Mouse (Mus musculus) MEL (cell line): ENCODE results near the gene Tbc1d7. TPM values are rescaled to one million over a fixed set of nuclear protein-coding genes. Genes with fewer than 3 reads are reported as not detected.
A peak's percentile ranks its signal among the peaks of the same experiment; 100 is the strongest.

ENCODE experiments used
- DNase-seq: peaks from one replicate; pipeline ENCODE4 v3.0.0; 2011; ENCODE audit warnings: low read depth, low spot score
- H3K27ac ChIP-seq: 2 replicates; pipeline ENCODE4 v1.5.1; 2012; ENCODE audit warnings: low read depth, mild to moderate bottlenecking, control low read depth, low read length, moderate library complexity; ENCODE audit not compliant: control insufficient read depth
- H3K27me3 ChIP-seq, 2 experiments: fragments of 150-350 bp in 1 of 2; sonication (generic) in 1 of 2; 2 replicates each; pipeline ENCODE4 v1.6.1; 2012; ENCODE audit warnings: low read length in 2 of 2, mild to moderate bottlenecking in 2 of 2, improper control_type of control experiment in 1 of 2, moderate library complexity in 1 of 2; ENCODE audit not compliant: insufficient read depth in 2 of 2, control insufficient read depth in 1 of 2
- H3K36me3 ChIP-seq, 2 experiments: 2 replicates each; pipeline ENCODE4 v1.6.1; 2012 to 2014; ENCODE audit warnings: low read length in 2 of 2, improper control_type of control experiment in 1 of 2, inconsistent platforms in 1 of 2, mild to moderate bottlenecking in 1 of 2; ENCODE audit not compliant: insufficient read depth in 2 of 2, control insufficient read depth in 1 of 2
- H3K4me1 ChIP-seq, 2 experiments: fragments of 150-350 bp in 1 of 2; sonication (generic) in 1 of 2; 2 replicates each; pipeline ENCODE4 v1.6.1; 2012; ENCODE audit warnings: low read length in 2 of 2, improper control_type of control experiment in 1 of 2, mild to moderate bottlenecking in 1 of 2; ENCODE audit not compliant: insufficient read depth in 2 of 2, control insufficient read depth in 1 of 2
- H3K4me3 ChIP-seq, 2 experiments: fragments of 150-350 bp in 1 of 2; sonication (generic) in 1 of 2; 2 replicates each; pipeline ENCODE4 v1.5.1; 2012; ENCODE audit warnings: low read depth in 2 of 2, low read length in 2 of 2, mild to moderate bottlenecking in 2 of 2, moderate library complexity in 2 of 2, control low read depth in 1 of 2, improper control_type of control experiment in 1 of 2; ENCODE audit not compliant: control insufficient read depth in 1 of 2, insufficient read depth in 1 of 2
- H3K79me2 ChIP-seq: 2 replicates; pipeline ENCODE4 v1.6.1; 2012; ENCODE audit warnings: mild to moderate bottlenecking, low read length, moderate library complexity; ENCODE audit not compliant: control insufficient read depth, poor library complexity, insufficient read depth
- H3K9ac ChIP-seq: 2 replicates; pipeline ENCODE4 v1.6.1; 2012; ENCODE audit warnings: low read depth, mild to moderate bottlenecking, control low read depth, low read length, moderate library complexity; ENCODE audit not compliant: control insufficient read depth, poor library complexity, severe bottlenecking
- H3K9me3 ChIP-seq: fragments of 150-350 bp; sonication (generic); replicated peaks from 2 replicates; pipeline ENCODE4 v1.6.1; 2012; ENCODE audit warnings: mild to moderate bottlenecking, low read length, improper control_type of control experiment, moderate library complexity; ENCODE audit not compliant: insufficient read depth
- CHD2 ChIP-seq: IDR thresholded peaks from 2 replicates; pipeline ENCODE4 v1.6.1; 2011; ENCODE audit warnings: low read length, improper control_type of control experiment
- CTCF ChIP-seq, 3 experiments: IDR thresholded peaks in 2 of 3; conservative IDR thresholded peaks in 1 of 3; 2 replicates each; pipeline ENCODE4 v1.5.1; 2011 to 2012; ENCODE audit warnings: low read length in 3 of 3, low read depth in 2 of 3, mild to moderate bottlenecking in 2 of 3, improper control_type of control experiment in 1 of 3, inconsistent platforms in 1 of 3, mixed read lengths in 1 of 3, moderate library complexity in 1 of 3; ENCODE audit not compliant: control insufficient read depth in 1 of 3, insufficient read depth in 1 of 3, poor library complexity in 1 of 3, severe bottlenecking in 1 of 3
- ELF1 ChIP-seq: IDR thresholded peaks from 2 replicates; pipeline ENCODE4 v1.6.1; 2014; ENCODE audit warnings: low read depth, mild to moderate bottlenecking, inconsistent platforms, low read length, improper control_type of control experiment, moderate library complexity
- EP300 ChIP-seq, 2 experiments: IDR thresholded peaks; 2 replicates each; pipeline ENCODE4 v1.6.1; 2011; ENCODE audit warnings: improper control_type of control experiment in 2 of 2, low read length in 2 of 2, low read depth in 1 of 2, mild to moderate bottlenecking in 1 of 2
- ETS1 ChIP-seq: IDR thresholded peaks from 2 replicates; pipeline ENCODE4 v1.6.1; 2012; ENCODE audit warnings: low read depth, mild to moderate bottlenecking, inconsistent platforms, low read length, improper control_type of control experiment, moderate library complexity
- GATA1 ChIP-seq: IDR thresholded peaks from 2 replicates; pipeline ENCODE4 v1.6.1; 2011; ENCODE audit warnings: low read depth, low read length, improper control_type of control experiment
- JUND ChIP-seq: IDR thresholded peaks from 2 replicates; pipeline ENCODE4 v1.6.1; 2011; ENCODE audit warnings: low read depth, mild to moderate bottlenecking, improper control_type of control experiment, low read length
- KAT2A ChIP-seq: conservative IDR thresholded peaks from 2 replicates; pipeline ENCODE4 v1.6.1; 2012; ENCODE audit warnings: low read depth, low read length, improper control_type of control experiment, inconsistent platforms
- MAFK ChIP-seq: IDR thresholded peaks from 2 replicates; pipeline ENCODE4 v1.6.1; 2011; ENCODE audit warnings: low read depth, mild to moderate bottlenecking, low read length, improper control_type of control experiment, borderline replicate concordance
- MEF2A ChIP-seq: IDR thresholded peaks from 2 replicates; pipeline ENCODE4 v1.6.1; 2014; ENCODE audit warnings: low read depth, mild to moderate bottlenecking, inconsistent platforms, low read length, improper control_type of control experiment; ENCODE audit not compliant: poor library complexity, insufficient replicate concordance, severe bottlenecking; ENCODE audit errors: extremely low read depth
- MXI1 ChIP-seq: IDR thresholded peaks from 2 replicates; pipeline ENCODE4 v1.6.1; 2011; ENCODE audit warnings: mild to moderate bottlenecking, low read depth, low read length, improper control_type of control experiment
- MYC ChIP-seq: IDR thresholded peaks from 2 replicates; pipeline ENCODE4 v1.6.1; 2011; ENCODE audit warnings: low read depth, mild to moderate bottlenecking, low read length, improper control_type of control experiment, moderate library complexity
- NELFE ChIP-seq: IDR thresholded peaks from 2 replicates; pipeline ENCODE4 v1.6.1; 2011; ENCODE audit warnings: low read depth, low read length, improper control_type of control experiment
- POLR2AphosphoS5 ChIP-seq: IDR thresholded peaks from 2 replicates; pipeline ENCODE4 v1.6.1; 2012; ENCODE audit warnings: low read depth, borderline replicate concordance, mild to moderate bottlenecking, inconsistent platforms, low read length, moderate library complexity, mixed read lengths
- RAD21 ChIP-seq: IDR thresholded peaks from 2 replicates; pipeline ENCODE4 v1.6.1; 2011; ENCODE audit warnings: mild to moderate bottlenecking, low read depth, low read length, improper control_type of control experiment
- RCOR1 ChIP-seq: IDR thresholded peaks from 2 replicates; pipeline ENCODE4 v1.6.1; 2012; ENCODE audit warnings: low read depth, mild to moderate bottlenecking, inconsistent platforms, low read length, improper control_type of control experiment
- SIN3A ChIP-seq: IDR thresholded peaks from 2 replicates; pipeline ENCODE4 v1.6.1; 2012; ENCODE audit warnings: low read length, improper control_type of control experiment, inconsistent platforms
- TAL1 ChIP-seq: IDR thresholded peaks from 2 replicates; pipeline ENCODE4 v1.6.1; 2012; ENCODE audit warnings: mild to moderate bottlenecking, inconsistent platforms, low read length, moderate library complexity, mixed read lengths
- TCF12 ChIP-seq: IDR thresholded peaks from 2 replicates; pipeline ENCODE4 v1.6.1; 2014; ENCODE audit warnings: low read depth, mild to moderate bottlenecking, inconsistent platforms, low read length, improper control_type of control experiment, moderate library complexity
- UBTF ChIP-seq: IDR thresholded peaks from 2 replicates; pipeline ENCODE4 v1.6.1; 2012; ENCODE audit warnings: low read depth, mild to moderate bottlenecking, inconsistent platforms, low read length, improper control_type of control experiment, moderate library complexity, borderline replicate concordance; ENCODE audit not compliant: insufficient read depth
- USF2 ChIP-seq, 2 experiments: IDR thresholded peaks; 2 replicates each; pipeline ENCODE4 v1.6.1; 2011 to 2012; ENCODE audit warnings: improper control_type of control experiment in 2 of 2, low read length in 2 of 2, borderline replicate concordance in 1 of 2, inconsistent platforms in 1 of 2, low read depth in 1 of 2, mild to moderate bottlenecking in 1 of 2; ENCODE audit not compliant: insufficient read depth in 1 of 2
- ZC3H11A ChIP-seq: IDR thresholded peaks from 2 replicates; pipeline ENCODE4 v1.6.1; 2012; ENCODE audit warnings: low read depth, mild to moderate bottlenecking, inconsistent platforms, low read length, improper control_type of control experiment
- polyA plus RNA-seq, 2 experiments: library from polyadenylated mRNA; stranded (reverse) in 1 of 2; unstranded in 1 of 2; fragments of >175 nt in 1 of 2; fragments of >200 nt in 1 of 2; gene quantifications; 2 replicates each; pipeline versions ENCODE4 v1.2.1 to v1.2.4; 2012; ENCODE audit warnings: low replicate concordance in 2 of 2, low read depth in 1 of 2; ENCODE audit not compliant: insufficient read length in 2 of 2, insufficient read depth in 1 of 2, missing spikeins in 1 of 2
- total RNA-seq: library from RNA; depleted of rRNA; stranded (reverse); fragments of 300-350 nt; gene quantifications from 2 replicates; pipeline ENCODE4 v1.2.3, GENCODE M21; 2012

Tbc1d7 gene
- total and polyA plus RNA-seq, 3 experiments = 11.6 to 29.4 TPM; not detected in 1

DNA sequence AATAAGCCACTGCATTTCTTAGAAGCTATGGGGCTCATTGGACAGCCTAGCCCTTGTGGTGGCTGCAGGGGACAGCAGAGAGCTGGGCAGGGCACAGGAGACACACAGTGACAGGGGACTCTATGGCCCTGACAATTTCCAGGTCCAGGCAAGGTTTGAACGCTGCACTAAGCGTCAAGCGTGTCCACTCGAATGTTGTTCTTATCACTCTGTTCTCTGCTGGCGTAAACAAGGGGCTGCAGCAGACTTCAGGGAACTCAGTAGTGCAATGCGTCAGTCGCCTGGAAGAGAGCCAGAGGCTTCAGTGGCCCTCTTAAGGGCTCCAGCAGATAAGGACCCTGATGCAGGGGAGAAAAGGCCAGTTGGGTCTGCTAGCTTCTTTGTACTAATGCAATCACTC, 24.7 kb upstream of the Tbc1d7 start:
- no peaks in the 10 kb centered on the region for H3K79me2 ChIP-seq
- DNase-seq = peak; percentile 79
- H3K9ac ChIP-seq = no peak overlapping the region
- peaks cover 9 to 36% of the 10 kb centered on the region in 2 experiments for H3K4me1 ChIP-seq
- no peaks in the 10 kb centered on the region for H3K27me3 ChIP-seq
- no peaks in the 10 kb centered on the region for H3K9me3 ChIP-seq
- H3K4me3 ChIP-seq = no peak overlapping the region
- TF ChIP-seq EP300 (IDR thresholded peaks at IDR 0.05; ENCODE audit: low read depth in 1 of 2, low read length in 2 of 2) (peak; percentile 15 to 45; a peak in 3 of 4 replicates), CTCF (IDR thresholded peaks at IDR 0.05 in 2 of 3, conservative IDR thresholded peaks at IDR 0.05 in 1 of 3; ENCODE audit: control insufficient read depth in 1 of 3, insufficient read depth in 1 of 3, low read depth in 2 of 3, low read length in 3 of 3, poor library complexity in 1 of 3, severe bottlenecking in 1 of 3) (peak in 1 of 3 experiments; percentile 14; a peak in 1 of 6 replicates), GATA1 (peak; percentile 65; the same call in 1 of the 2 replicates), USF2 (IDR thresholded peaks at IDR 0.05; ENCODE audit: borderline replicate concordance in 1 of 2, insufficient read depth in 1 of 2, low read depth in 1 of 2, low read length in 2 of 2) (no peak), TCF12 (peak; percentile 45; the same call in 1 of the 2 replicates), RCOR1 (no peak), POLR2AphosphoS5 (no peak), TAL1 (peak; percentile 61), SIN3A (peak; percentile 24; the same call in 1 of the 2 replicates), NELFE (no peak), RAD21 (no peak; the same call in 1 of the 2 replicates), KAT2A (no peak), ETS1 (peak; percentile 68; the same call in 1 of the 2 replicates)
- no peak overlapping the region for H3K27ac ChIP-seq
- H3K36me3 ChIP-seq = peaks cover 0 to 26% of the 10 kb centered on the region in 2 experiments; a peak in 2 of 4 replicates

DNA sequence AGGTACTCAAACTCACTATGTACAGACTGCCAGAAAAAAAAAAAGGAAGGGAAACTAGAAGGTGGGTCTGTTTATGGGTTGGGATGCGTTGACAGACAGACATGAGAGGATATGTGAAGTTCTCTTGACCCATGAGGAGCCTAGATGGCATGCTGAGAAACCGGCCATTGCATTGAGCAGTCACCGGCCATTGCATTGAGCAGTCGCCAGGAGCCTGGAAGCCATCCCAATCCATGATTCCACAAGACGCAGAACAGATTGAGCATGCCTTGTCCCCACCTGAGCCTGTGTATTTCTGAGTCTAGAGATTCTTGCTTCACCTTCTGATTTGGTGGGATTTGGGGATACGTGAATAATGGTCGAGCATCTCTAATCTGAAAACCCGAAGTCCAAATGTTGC, 22.6 kb upstream of the Tbc1d7 start:
- peaks cover 0 to 30% of the 10 kb centered on the region in 2 experiments; a peak in 2 of 4 replicates for H3K36me3 ChIP-seq
- H3K4me3 ChIP-seq = no peak overlapping the region
- no peaks in the 10 kb centered on the region for H3K9me3 ChIP-seq
- TF ChIP-seq GATA1 (no peak), UBTF (no peak), CHD2 (no peak), MAFK (no peak), MXI1 (no peak), POLR2AphosphoS5 (no peak), USF2 (IDR thresholded peaks at IDR 0.05; ENCODE audit: borderline replicate concordance in 1 of 2, insufficient read depth in 1 of 2, low read depth in 1 of 2, low read length in 2 of 2) (no peak), JUND (no peak), MEF2A (no peak), MYC (no peak), ELF1 (no peak), ZC3H11A (no peak)
- no peaks in the 10 kb centered on the region for H3K27me3 ChIP-seq
- H3K27ac ChIP-seq = no peak overlapping the region
- no peak for DNase-seq
- H3K79me2 ChIP-seq = no peaks in the 10 kb centered on the region
- peaks cover 9 to 38% of the 10 kb centered on the region in 2 experiments for H3K4me1 ChIP-seq
- no peak overlapping the region for H3K9ac ChIP-seq
